Mouse (Mus musculus): ENCODE measurements around the gene Praf2. TPM values are rescaled to one million over a fixed set of nuclear protein-coding genes. Genes with fewer than 3 reads are reported as not detected.
A peak's percentile ranks its signal among the peaks of the same experiment; 100 is the strongest.

Gene Praf2
- total RNA-seq, 2 experiments from 2014 or later: 3.3 to 6.7 TPM

- DNase-seq: no peak
- no peak overlapping the region for H3K27ac ChIP-seq
- TF ChIP-seq CTCF (IDR thresholded peaks at IDR 0.05): peak; percentile 54
- intact Hi-C loops (cut with DNase I): loop anchor here (10.0 kb wide), 1 partner anchor 348 kb away; no protein-coding TSS in a partner anchor
- no peak overlapping the region for H3K4me3 ChIP-seq
Measured at GRCm38 (mm10) chrX:7772766-7773165, 44.5 kb downstream of the Praf2 start.

DNA sequence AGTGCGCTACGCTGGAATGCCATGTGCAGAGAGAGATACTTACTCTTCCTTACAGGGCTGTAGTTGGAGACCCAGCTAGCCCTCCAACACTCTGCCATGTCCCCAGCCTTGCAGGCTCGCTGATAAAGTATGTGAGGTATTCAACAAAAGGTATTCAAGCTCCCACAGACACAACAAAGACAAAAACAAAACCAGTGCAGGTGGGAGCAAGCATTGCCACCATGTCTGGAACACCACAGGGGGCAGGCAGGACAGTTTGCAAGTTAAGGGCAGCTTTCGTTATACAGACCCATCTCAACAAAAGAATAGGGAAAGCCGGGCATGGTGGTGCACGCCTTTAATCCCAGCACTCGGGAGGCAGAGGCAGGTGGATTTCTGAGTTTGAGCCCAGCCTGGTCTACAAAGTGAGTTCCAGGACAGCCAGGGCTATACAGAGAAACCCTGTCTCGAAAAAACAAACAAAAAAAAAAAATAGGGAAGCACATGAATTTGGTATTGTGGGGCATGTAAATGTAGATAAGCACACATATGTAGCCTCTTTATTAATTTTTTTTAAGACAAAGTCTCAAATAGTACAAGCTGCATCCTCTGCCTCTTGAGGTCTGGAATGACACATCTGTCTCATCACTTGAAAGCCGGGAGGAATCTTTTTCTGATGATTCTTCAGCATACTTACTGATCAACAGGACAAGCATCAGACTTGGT, 47.4 kb downstream of the Praf2 start:
- intact Hi-C loops (cut with DNase I): loop anchor here (2.0 to 10.0 kb wide), 2 partner anchors 41 to 351 kb away; no protein-coding TSS in a partner anchor
- TF ChIP-seq CTCF (IDR thresholded peaks at IDR 0.05): no peak
- DNase-seq: no peak
- Histone ChIP-seq H3K4me3 (no peak overlapping the region), H3K27ac (no peak overlapping the region)

- DNase-seq: peak; percentile 38
- Histone ChIP-seq H3K4me3 (no peak overlapping the region), H3K27ac (no peak overlapping the region)
- peak; percentile 77 for TF ChIP-seq CTCF (IDR thresholded peaks at IDR 0.05)
- intact Hi-C loops (cut with DNase I): loop anchor here (2.0 to 10.0 kb wide), 2 partner anchors 42 to 352 kb away; no protein-coding TSS in a partner anchor
Measured at GRCm38 (mm10) chrX:7776329-7777082, 48.3 kb downstream of the Praf2 start.

DNA sequence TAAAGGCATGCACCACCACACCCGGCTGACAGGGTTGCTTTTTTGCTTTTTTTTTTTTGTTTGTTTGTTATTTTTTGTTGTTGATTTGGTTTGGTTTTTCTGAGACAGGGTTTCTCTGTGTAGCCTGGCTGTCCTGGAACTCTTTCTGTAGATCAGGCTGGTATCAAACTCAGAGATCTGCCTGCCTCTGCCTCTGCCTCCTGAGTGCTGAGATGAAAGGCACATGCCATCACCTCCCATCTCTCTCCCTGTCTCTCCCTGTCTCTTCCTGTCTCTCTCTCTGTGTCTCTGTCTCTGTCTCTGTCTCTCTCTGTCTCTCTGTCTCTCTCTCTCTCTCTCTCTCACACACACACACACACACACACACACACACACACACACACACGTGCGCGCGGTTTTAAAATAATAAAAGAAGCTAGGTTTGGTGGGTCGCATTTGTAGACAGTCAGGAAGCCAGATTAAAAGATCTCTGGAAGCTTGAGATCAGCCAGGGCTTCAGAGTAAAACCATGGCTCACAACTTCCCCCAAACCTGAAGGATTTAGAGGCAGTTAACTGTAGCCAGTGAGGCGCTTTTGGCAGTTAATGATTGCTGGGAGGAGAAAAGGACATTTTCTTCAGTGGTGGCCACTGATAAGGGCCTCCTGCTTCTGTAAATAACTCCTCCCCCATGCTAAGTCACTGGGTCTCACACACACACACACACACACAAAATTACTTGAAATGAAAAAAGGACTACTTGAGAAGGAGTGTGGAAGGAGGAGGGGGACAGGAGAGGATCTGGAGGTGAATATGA, 50.4 kb downstream of the Praf2 start:
- intact Hi-C loops (cut with DNase I): loop anchor here (10.0 kb wide), 1 partner anchor 354 kb away; no protein-coding TSS in a partner anchor
- no peak for DNase-seq
- Histone ChIP-seq H3K4me3 (no peak overlapping the region), H3K27ac (no peak overlapping the region)
- TF ChIP-seq CTCF (IDR thresholded peaks at IDR 0.05): no peak

GRCm38 (mm10) chrX:7779294-7779693, 51.1 kb downstream of the Praf2 start:
- no peak overlapping the region for H3K27ac ChIP-seq
- TF ChIP-seq CTCF (IDR thresholded peaks at IDR 0.05): no peak
- intact Hi-C loops (cut with DNase I): loop anchor here (10.0 kb wide), 1 partner anchor 354 kb away; no protein-coding TSS in a partner anchor
- no peak overlapping the region for H3K4me3 ChIP-seq
- DNase-seq: no peak

Other genes starting within 250 kb of the Praf2 start
- gene Foxp3, start 154.8 kb upstream of the Praf2 start, total RNA-seq (2021): under 1 TPM; 0.15 to 0.28 TPM
- 1 to 10 TPM; 2.3 to 3.3 TPM for gene Ppp1r3f, start 154.2 kb upstream of the Praf2 start, total RNA-seq (2021)
- 10 to 100 TPM; 10.9 to 13.2 TPM for gene Ccdc22, start 122.9 kb upstream of the Praf2 start, total RNA-seq (2021)
- not detected for gene Cacna1f, start 121.4 kb upstream of the Praf2 start, total RNA-seq (2021)
- 1 to 10 TPM in 1 of 2 experiments, under 1 TPM in 1; 0.56 to 1.2 TPM for gene Syp, start 90.0 kb upstream of the Praf2 start, total RNA-seq (2021)
- gene Prickle3, start 71.2 kb upstream of the Praf2 start, total RNA-seq (2021): 10 to 100 TPM; 23.6 to 26.6 TPM
- 10 to 100 TPM; 23.8 to 42.7 TPM for gene Plp2, start 57.0 kb upstream of the Praf2 start, total RNA-seq (2021)
- 10 to 100 TPM; 21.0 to 31.0 TPM for gene Magix, start 47.2 kb upstream of the Praf2 start, total RNA-seq (2021)
- 10 to 100 TPM; 12.5 to 15.3 TPM for gene Gpkow, start 31.3 kb upstream of the Praf2 start, total RNA-seq (2021)
- 10 to 100 TPM; 31.1 to 37.6 TPM for gene Wdr45, start 14.1 kb upstream of the Praf2 start, total RNA-seq (2021)
- gene Gm45208, start 6.2 kb upstream of the Praf2 start, total RNA-seq (2021): not detected
- gene Ccdc120, start 22.5 kb downstream of the Praf2 start, total RNA-seq (2021): under 1 TPM; 0.28 to 0.75 TPM
- gene Tfe3, start 34.1 kb downstream of the Praf2 start, total RNA-seq (2021): 10 to 100 TPM; 10.9 to 11.1 TPM
- gene Gripap1, start 61.3 kb downstream of the Praf2 start, total RNA-seq (2021): 10 to 100 TPM; 16.7 to 22.8 TPM
- under 1 TPM; 0.15 to 0.22 TPM for gene Kcnd1, start 93.8 kb downstream of the Praf2 start, total RNA-seq (2021)
- gene Otud5, start 112.9 kb downstream of the Praf2 start, total RNA-seq (2021): 10 to 100 TPM; 15.6 to 19.1 TPM
- gene Pim2, start 149.8 kb downstream of the Praf2 start, total RNA-seq (2021): 1 to 10 TPM; 1.9 to 2.0 TPM
- 10 to 100 TPM in 1 of 2 experiments, 1 to 10 TPM in 1; 8.8 to 10.9 TPM for gene Slc35a2, start 155.6 kb downstream of the Praf2 start, total RNA-seq (2021)
- gene Pqbp1, start 170.8 kb downstream of the Praf2 start, total RNA-seq (2021): 10 to 100 TPM; 21.7 to 22.4 TPM
- 10 to 100 TPM; 41.4 to 45.5 TPM for gene Timm17b, start 170.9 kb downstream of the Praf2 start, total RNA-seq (2021)
- not detected for gene Gm10491, start 179.4 kb downstream of the Praf2 start, total RNA-seq (2021)
- gene Gm10490, start 181.1 kb downstream of the Praf2 start, total RNA-seq (2021): not detected
- gene Pcsk1n, start 191.4 kb downstream of the Praf2 start, total RNA-seq (2021): not detected
- gene Eras, start 200.2 kb downstream of the Praf2 start, total RNA-seq (2021): not detected
- 1 to 10 TPM; 4.0 to 4.4 TPM for gene Hdac6, start 219.4 kb downstream of the Praf2 start, total RNA-seq (2021)
- not detected for gene Gata1, start 249.6 kb downstream of the Praf2 start, total RNA-seq (2021)

Data from gastrocnemius, adult 2 months (tissue).